Mouse (Mus musculus) v-Abl transformed pro-B cells (cell line): Measurements from ENCODE around the gene March8.

ENCODE experiments used
- in situ Hi-C, 2 experiments: fragments of 400-800 bp; cut with MboI; formaldehyde crosslinking; loops; one replicate each; pipeline ENCODE4 v1.15.1; 2025; ENCODE audit not compliant: unreplicated experiment in 2 of 2

March8 gene

DNA sequence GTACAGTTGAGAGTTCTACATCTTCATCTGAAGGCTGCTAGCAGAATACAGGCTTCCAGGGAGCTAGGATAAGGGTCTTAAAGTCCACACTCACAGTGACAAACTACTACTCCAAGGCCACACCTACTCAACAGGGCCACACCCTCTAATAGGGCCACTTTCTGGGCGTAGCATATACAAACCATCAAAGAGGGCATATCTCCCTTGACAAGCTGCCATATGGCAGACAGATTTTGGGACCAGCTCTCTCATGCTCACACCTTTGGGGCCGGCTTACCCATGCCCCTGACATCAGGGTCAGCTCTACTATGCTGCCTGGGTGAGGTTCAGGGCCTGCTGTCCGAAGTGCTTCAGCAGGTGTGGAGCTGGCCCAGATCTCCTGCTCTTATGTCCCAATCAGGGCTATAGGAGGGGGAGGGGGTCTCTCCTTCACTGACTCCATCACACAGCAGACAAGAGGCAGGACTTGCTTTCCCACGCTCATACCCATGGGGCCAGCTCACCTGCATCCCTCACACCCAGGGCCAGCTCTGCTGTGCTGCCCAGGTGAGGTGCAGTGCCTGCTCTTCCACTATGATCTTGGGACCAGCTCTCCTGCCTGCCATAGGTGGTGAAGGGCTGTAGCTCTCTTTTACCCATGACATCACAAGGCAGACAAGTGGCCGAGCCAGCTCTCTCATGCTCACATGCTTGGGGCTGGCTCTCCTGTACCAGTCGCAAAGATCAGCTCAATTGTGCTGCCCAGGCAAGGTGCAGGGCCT, 32.6 kb downstream of the March8 start:
- in situ Hi-C loops: no loop called here

- in situ Hi-C loops: no loop called here
Measured at GRCm38 (mm10) chr6:116371500-116371899, 33.7 kb downstream of the March8 start.

GRCm38 (mm10) chr6:116374136-116374535, 36.3 kb downstream of the March8 start:
- in situ Hi-C loops: no loop called here

DNA sequence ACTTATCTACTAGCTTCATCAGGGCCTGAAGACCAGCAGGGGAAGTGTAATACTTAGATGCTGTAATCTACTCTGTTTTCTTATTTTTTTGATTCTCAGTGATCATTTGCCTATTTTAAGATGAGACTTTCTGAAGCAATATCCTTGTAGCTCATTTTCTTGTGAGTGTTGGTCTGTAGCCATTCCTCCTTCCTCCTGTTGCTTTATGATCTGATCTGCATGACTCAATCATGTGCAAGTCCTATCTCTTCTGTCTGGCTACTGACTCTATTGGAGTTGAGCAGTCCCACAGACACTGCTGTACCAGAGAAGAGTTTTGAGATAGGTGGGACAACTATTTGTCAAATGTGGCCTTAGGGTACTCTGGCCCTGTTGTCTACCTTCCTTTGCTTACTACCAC, 36.8 kb downstream of the March8 start:
- in situ Hi-C loops: loop anchor here in 1 of 2 experiments (5.0 kb wide), 1 partner anchor 72 kb away; no protein-coding TSS in a partner anchor

DNA sequence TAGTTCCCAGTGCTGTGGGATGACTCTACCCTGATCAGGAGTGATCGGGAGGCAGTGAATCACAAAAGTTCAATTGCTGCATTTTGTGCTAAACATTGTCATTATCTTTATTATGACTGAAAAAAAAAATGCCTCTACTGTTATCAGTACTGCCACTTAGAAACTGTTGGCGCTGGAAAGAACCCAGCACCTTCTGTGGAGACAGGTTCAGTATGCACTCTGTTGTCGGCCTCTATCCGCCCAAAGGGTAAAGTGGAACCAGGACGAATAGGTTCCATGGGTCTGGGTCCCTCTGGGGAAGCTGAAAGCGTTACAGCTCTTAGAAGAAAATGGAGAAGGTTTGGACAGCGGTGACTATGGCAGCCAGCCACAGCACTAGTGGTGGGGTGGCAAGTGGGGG, 41.1 kb downstream of the March8 start:
- in situ Hi-C loops: loop anchor here in 1 of 2 experiments (5.0 kb wide), 1 partner anchor 77 kb away; no protein-coding TSS in a partner anchor

DNA sequence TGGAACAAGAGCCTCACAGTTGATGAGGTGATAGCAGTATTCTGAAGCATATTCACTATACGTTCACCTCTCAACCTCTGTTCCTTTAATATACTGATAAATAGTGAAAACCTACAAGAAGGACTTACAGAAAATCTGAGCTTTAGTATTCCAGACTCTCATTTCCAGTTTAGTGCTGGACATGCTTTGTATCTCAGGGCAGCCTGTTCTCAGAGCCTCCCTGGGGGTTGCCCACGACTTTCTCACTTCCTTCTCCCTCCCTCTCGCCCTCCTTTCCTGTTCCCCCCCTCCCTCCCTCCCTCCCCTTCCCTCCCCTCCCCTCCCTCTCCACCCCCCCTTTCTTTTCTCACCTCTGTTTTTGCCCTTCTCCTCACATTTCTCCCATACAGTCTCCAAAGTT, 42.3 kb downstream of the March8 start:
- in situ Hi-C loops: no loop called here

GRCm38 (mm10) chr6:116381605-116382004, 43.8 kb downstream of the March8 start:
- in situ Hi-C loops: no loop called here

DNA sequence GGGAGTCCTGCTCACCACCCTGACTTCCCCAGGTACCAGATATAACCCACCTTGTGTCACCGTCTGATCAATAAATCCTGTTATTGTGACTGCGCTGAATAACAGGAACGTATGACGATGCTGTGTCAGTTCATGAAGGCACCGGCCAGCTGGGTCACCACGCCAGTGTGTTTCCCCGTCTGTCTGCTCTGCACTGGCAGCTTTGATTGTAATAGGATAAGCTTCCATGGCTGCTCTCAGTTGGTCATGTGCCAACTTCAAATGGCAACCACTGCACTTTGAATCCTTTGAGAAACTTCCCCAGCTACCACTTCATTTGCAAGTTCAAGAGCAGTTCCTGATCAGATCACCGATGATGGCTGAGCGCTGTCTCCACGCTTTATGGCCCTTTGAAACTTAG, 45.8 kb downstream of the March8 start:
- in situ Hi-C loops: no loop called here

DNA sequence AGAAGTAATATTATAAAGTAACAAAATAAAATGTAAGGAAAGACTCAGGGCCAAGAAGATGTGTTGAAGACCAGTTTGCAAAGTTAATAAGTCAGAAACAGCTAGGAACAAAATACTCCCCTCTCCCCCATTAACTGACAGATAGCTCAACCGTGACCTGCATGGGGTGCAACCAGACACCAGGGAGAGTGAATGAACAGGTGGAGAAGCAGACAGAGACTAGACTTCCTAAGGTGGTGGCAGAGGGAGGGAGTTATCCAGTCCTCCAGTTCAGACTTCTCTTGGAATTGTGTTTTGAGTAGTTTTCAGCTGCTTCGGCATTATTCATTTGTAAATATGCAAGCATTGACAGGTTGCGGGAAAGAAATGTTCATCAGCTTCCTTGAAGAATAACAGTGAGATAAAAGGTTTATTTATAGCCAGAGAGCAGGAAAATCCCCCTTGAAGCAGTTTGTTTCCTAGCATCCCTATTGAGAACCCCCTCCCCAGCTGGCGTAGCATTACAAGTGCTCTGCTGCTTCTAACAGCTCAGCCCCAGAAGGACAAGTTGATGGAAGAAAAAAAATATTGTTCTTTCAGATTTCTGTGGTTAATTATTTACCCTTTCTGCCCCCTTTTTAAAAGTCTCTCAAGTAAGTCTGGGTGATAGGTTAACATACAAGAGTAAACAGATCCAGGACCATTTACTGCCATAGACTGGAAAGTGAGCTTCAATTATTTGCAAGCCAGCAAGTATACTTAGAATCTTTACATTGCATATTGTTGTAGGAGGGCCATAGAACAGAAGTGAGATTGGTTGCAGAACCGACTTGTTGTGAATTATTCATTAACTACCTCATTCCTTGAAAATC, 47.6 kb downstream of the March8 start:
- in situ Hi-C loops: no loop called here

DNA sequence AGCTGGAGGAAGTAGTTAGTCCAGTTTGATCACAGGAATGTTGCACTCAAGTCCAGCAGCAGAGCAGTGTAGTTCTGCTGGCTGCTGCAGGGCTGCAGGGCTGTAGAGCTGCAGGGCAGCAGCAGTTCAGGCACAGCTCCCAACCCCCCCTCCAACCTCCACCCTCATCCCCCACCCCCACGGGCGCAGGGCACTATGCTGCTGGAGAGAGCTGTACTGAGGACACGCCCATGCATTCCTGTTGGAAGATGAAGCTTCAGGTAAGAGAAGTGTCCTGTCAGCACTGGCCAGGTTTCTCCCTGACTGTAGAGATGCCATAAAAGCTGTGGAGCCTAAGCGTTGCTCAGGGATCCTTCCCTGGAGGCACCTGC, 48.2 kb downstream of the March8 start:
- in situ Hi-C loops: no loop called here

- in situ Hi-C loops: no loop called here
Measured at GRCm38 (mm10) chr6:116386506-116386905, 48.7 kb downstream of the March8 start.

- in situ Hi-C loops: no loop called here
Measured at GRCm38 (mm10) chr6:116388068-116388467, 50.2 kb downstream of the March8 start.

GRCm38 (mm10) chr6:116389481-116389880, 51.7 kb downstream of the March8 start:
- in situ Hi-C loops: no loop called here

DNA sequence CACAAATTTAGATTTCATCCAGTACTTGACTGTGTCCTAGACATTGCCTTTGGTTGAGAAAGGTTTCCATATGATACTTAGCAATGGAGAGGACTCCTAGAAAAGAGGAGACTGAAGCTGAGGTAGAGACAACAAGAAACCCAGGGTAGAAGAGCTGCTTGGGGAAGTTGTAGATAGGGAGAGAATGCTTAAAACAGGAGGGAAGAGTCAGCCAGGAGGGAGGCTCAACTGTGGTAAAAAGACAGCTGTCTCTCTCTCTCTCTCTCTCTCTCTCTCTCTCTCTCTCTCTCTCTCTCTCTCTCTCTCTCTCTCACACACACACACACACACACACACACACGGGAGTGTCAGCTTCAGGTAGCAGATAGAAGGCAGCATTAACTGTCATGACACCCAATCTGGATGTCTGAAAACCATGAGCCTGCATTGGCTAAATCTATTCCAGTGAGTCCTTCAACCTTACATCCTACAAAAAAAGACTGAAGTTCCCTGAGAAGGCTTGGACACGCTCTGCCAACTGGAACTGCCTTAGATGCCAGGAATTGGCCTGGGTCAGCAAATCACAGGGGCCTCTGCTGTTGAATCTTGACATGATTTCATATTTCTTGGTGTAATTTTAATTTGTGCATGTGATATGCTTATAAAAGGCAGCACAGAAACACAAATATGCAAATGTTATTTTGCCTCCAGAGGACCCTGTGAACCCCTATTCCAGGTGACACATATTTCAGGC, 57.3 kb downstream of the March8 start:
- in situ Hi-C loops: no loop called here

DNA sequence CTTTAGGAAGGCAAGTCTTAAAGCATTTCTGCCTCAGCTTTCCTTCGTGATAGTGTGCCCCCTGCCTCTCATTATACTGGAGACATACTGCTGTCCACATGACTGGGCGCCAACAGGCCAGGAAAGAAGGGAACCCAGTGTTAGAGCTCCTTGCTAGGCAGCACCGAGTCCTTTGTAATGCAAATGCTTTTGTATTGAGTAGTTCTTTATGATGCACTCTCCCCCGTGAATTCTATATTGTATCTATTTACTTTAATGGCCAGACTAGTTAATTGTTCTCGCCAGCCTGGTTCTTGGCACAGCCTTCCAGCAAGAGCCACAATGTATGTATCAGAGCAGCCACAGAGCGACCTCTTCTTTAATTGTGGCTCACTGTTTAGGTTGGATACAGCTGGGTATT, 59.8 kb downstream of the March8 start:
- in situ Hi-C loops: no loop called here

DNA sequence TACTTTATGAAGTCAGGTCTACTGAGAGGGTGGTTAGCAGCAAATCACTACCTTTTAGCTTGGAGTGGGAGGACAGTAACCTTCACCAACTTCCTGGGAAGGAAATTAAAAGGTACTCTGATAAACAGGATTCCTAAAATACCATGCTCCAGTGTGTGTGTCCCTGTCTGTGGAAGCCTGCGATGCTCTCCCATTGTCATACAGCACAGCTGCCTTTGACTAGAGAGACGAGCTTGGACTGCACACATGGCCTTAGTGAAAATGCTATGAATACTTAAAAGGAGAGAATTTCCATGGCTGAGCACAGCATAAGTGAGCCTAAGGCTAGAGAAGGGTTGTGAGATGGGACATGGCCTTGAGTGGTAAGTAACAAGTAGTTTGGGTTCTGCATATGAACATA, 60.3 kb downstream of the March8 start:
- in situ Hi-C loops: no loop called here

GRCm38 (mm10) chr6:116401746-116402423, 64.1 kb downstream of the March8 start:
- in situ Hi-C loops: no loop called here

- in situ Hi-C loops: no loop called here
Measured at GRCm38 (mm10) chr6:116402426-116402825, 64.6 kb downstream of the March8 start.

- in situ Hi-C loops: no loop called here
Measured at GRCm38 (mm10) chr6:116405243-116405642, 67.4 kb downstream of the March8 start.

- in situ Hi-C loops: no loop called here
Measured at GRCm38 (mm10) chr6:116405715-116406114, 67.9 kb downstream of the March8 start.

GRCm38 (mm10) chr6:116406152-116406551, 68.3 kb downstream of the March8 start:
- in situ Hi-C loops: no loop called here
